Comparison of ENCODE assay signal across 20 mouse cellular contexts in genomic region chr9:108469845-108470244, GRCm38 (mm10). TPM values are rescaled to one million over a fixed set of nuclear protein-coding genes. Genes with fewer than 3 reads are reported as not detected.
DNase-seq lines count a peak whose midpoint lies in the region; ATAC-seq and TF ChIP-seq lines count a peak whose summit lies in the region.
"Had no signal": no experiment of that assay in that cellular context is flagged by ENCODE, and none has a peak within 500 bp of the region (broad histone marks: within the 10 kb centered on the region; RNA-seq: fewer than 3 reads in every experiment).

No protein-coding gene starts in this region.

- H3K4me2 ChIP-seq in lung, embryonic 15.5 days, result no peak overlapping the region
- H3K4me2 ChIP-seq: forebrain, embryonic 13.5 days; hindbrain, embryonic 13.5 days had no signal

- no peak for TF ChIP-seq POLR2A in spleen, adult 2 months (IDR thresholded peaks at IDR 0.05; ENCODE audit: low read depth, low read length)

- H3K9ac ChIP-seq in lung, embryonic 15.5 days, result no peak overlapping the region
- H3K9ac ChIP-seq: forebrain, embryonic 13.5 days; hindbrain, embryonic 13.5 days had no signal

- no peaks in the 10 kb centered on the region for H3K27me3 ChIP-seq in lung, embryonic 15.5 days
- H3K27me3 ChIP-seq in spleen, adult 2 months (ENCODE audit: control insufficient read depth, insufficient read depth, low read length), result no peaks in the 10 kb centered on the region
- H3K27me3 ChIP-seq in hindbrain, embryonic 10.5 days (ENCODE audit: insufficient read depth, poor library complexity, severe bottlenecking), result no peaks in the 10 kb centered on the region
- H3K27me3 ChIP-seq: forebrain, embryonic 13.5 days; hindbrain, embryonic 13.5 days had no signal

- DNase-seq in lung, adult 18-20 months, result no peak
- no peak for DNase-seq in spleen, adult 2 months (ENCODE audit: low read depth in 1 of 2, low spot score in 2 of 2)
- DNase-seq in spleen, postnatal 14 days (ENCODE audit: low spot score in 2 of 2), result no peak
- peak; percentile 68 for DNase-seq in testis, postnatal 14 days (ENCODE audit: low spot score)
- DNase-seq in hindbrain, embryonic 10.5 days (ENCODE audit: low spot score), result no peak
- DNase-seq: adrenal gland, adult 8-10 months; adrenal gland, postnatal 36 days; cerebellum, adult 2 months; cerebellum, postnatal 10 days; gastrocnemius, adult 2 months; gastrocnemius, postnatal 25 days; heart, postnatal 10 days; heart, postnatal 4 days had no signal

- H3K27ac ChIP-seq in lung, embryonic 15.5 days, result no peak overlapping the region
- 0 out of 2 replicates have a peak overlapping the region, but pooled peaks have one; percentile 32 for H3K27ac ChIP-seq in spleen, adult 2 months (ENCODE audit: insufficient read depth, low read length)
- H3K27ac ChIP-seq in hindbrain, embryonic 10.5 days, result no peak overlapping the region
- H3K27ac ChIP-seq: embryonic facial prominence, embryonic 10.5 days; forebrain, embryonic 13.5 days; gastrocnemius, adult 2 months; heart, embryonic 10.5 days; hindbrain, embryonic 13.5 days had no signal

- H3K36me3 ChIP-seq in lung, embryonic 15.5 days, result peaks cover 21% of the 10 kb centered on the region
- H3K36me3 ChIP-seq in spleen, adult 2 months (ENCODE audit: control insufficient read depth, insufficient read depth, low read length), result peaks cover 4% of the 10 kb centered on the region; the same call in 1 of the 2 replicates
- peaks cover 28% of the 10 kb centered on the region for H3K36me3 ChIP-seq in hindbrain, embryonic 10.5 days

- H3K4me1 ChIP-seq in lung, embryonic 15.5 days, result no peaks in the 10 kb centered on the region
- no peaks in the 10 kb centered on the region for H3K4me1 ChIP-seq in spleen, adult 2 months (ENCODE audit: control insufficient read depth, insufficient read depth, insufficient read length)
- no peaks in the 10 kb centered on the region for H3K4me1 ChIP-seq in hindbrain, embryonic 10.5 days (replicated peaks)
- H3K4me1 ChIP-seq: embryonic facial prominence, embryonic 10.5 days; forebrain, embryonic 13.5 days; heart, embryonic 10.5 days; hindbrain, embryonic 13.5 days had no signal

- no peaks in the 10 kb centered on the region for H3K9me3 ChIP-seq in lung, embryonic 15.5 days
- no peaks in the 10 kb centered on the region for H3K9me3 ChIP-seq in hindbrain, embryonic 10.5 days
- H3K9me3 ChIP-seq: embryonic facial prominence, embryonic 10.5 days; forebrain, embryonic 13.5 days; heart, embryonic 10.5 days; hindbrain, embryonic 13.5 days had no signal

- no peak overlapping the region for H3K4me3 ChIP-seq in lung, embryonic 15.5 days
- H3K4me3 ChIP-seq in spleen, adult 2 months (ENCODE audit: extremely low read depth, insufficient read depth, insufficient read length), result no peak overlapping the region
- H3K4me3 ChIP-seq in hindbrain, embryonic 10.5 days, result no peak overlapping the region
- H3K4me3 ChIP-seq: embryonic facial prominence, embryonic 10.5 days; forebrain, embryonic 13.5 days; gastrocnemius, adult 2 months; heart, embryonic 10.5 days; hindbrain, embryonic 13.5 days had no signal

- WGBS in lung, embryonic 15.5 days, result 45% methylated on average over 4 of the region's 4 CpGs
- 75% methylated on average over 4 of the region's 4 CpGs for WGBS in spleen, adult 2 months
- 80% methylated on average over 4 of the region's 4 CpGs for WGBS in hindbrain, embryonic 10.5 days

- TF ChIP-seq CTCF in spleen, adult 2 months (IDR thresholded peaks at IDR 0.05; ENCODE audit: extremely low read depth, insufficient read depth, insufficient read length, insufficient replicate concordance), result no peak

- peak; percentile 41; the same call in 1 of the 2 replicates for ATAC-seq in lung, embryonic 15.5 days (ENCODE audit: borderline replicate concordance, extremely low read depth, low FRiP score, low TSS enrichment)
- ATAC-seq: forebrain, embryonic 13.5 days had no signal

RNA-seq across cellular contexts. Expression of gene Klhdc8b, which starts 8.5 kb away (rescaled TPM):
- 67.2 and 75.3 TPM in 2 replicates for polyA plus RNA-seq in lung, embryonic 15.5 days (2015; fragmentation: Nextera tagmentation; extraction: Ambion mirVana)
- 22.2 and 23.7 TPM in 2 replicates for polyA plus RNA-seq in spleen, adult 2 months (2012; rRNA removed)
- polyA plus RNA-seq in hindbrain, embryonic 10.5 days (2016; fragmentation: Nextera tagmentation; extraction: Ambion mirVana), result 29.5 and 41.3 TPM in 2 replicates

RNA-seq across cellular contexts. Expression of gene Ccdc71, which starts 9.5 kb away (rescaled TPM):
- 56.6 and 60.4 TPM in 2 replicates for polyA plus RNA-seq in lung, embryonic 15.5 days (2015; fragmentation: Nextera tagmentation; extraction: Ambion mirVana)
- polyA plus RNA-seq in spleen, adult 2 months (2012; rRNA removed), result 16.5 and 21.3 TPM in 2 replicates
- 56.1 and 56.9 TPM in 2 replicates for polyA plus RNA-seq in hindbrain, embryonic 10.5 days (2016; fragmentation: Nextera tagmentation; extraction: Ambion mirVana)

RNA-seq across cellular contexts. Expression of gene Lamb2, which starts 9.7 kb away (rescaled TPM):
- polyA plus RNA-seq in lung, embryonic 15.5 days (2015; fragmentation: Nextera tagmentation; extraction: Ambion mirVana), result 66.9 and 74.4 TPM in 2 replicates
- polyA plus RNA-seq in spleen, adult 2 months (2012; rRNA removed), result 40.5 and 41.9 TPM in 2 replicates
- 40.8 and 41.0 TPM in 2 replicates for polyA plus RNA-seq in hindbrain, embryonic 10.5 days (2016; fragmentation: Nextera tagmentation; extraction: Ambion mirVana)

RNA-seq across cellular contexts. Expression of gene Usp19, which starts 20.6 kb away (rescaled TPM):
- polyA plus RNA-seq in lung, embryonic 15.5 days (2015; fragmentation: Nextera tagmentation; extraction: Ambion mirVana), result 61.9 and 68.5 TPM in 2 replicates
- polyA plus RNA-seq in spleen, adult 2 months (2012; rRNA removed), result 133 and 138 TPM in 2 replicates
- 86.5 and 87.8 TPM in 2 replicates for polyA plus RNA-seq in hindbrain, embryonic 10.5 days (2016; fragmentation: Nextera tagmentation; extraction: Ambion mirVana)

RNA-seq across cellular contexts. Expression of gene BC048562, which starts 33.6 kb away (rescaled TPM):
- not detected in 2 replicates for polyA plus RNA-seq in lung, embryonic 15.5 days (2015; fragmentation: Nextera tagmentation; extraction: Ambion mirVana)
- polyA plus RNA-seq in spleen, adult 2 months (2012; rRNA removed), result not detected in 2 replicates
- polyA plus RNA-seq in hindbrain, embryonic 10.5 days (2016; fragmentation: Nextera tagmentation; extraction: Ambion mirVana), result not detected in 2 replicates
- polyA plus RNA-seq: cerebellum, adult 2 months; embryonic facial prominence, embryonic 10.5 days; embryonic facial prominence, embryonic 14.5 days; forebrain, embryonic 13.5 days; heart, embryonic 10.5 days; heart, embryonic 14.5 days; hindbrain, embryonic 13.5 days had no signal
